Mouse (Mus musculus): Measurements from ENCODE around the gene Olfr1264. TPM values are rescaled to one million over a fixed set of nuclear protein-coding genes. Genes with fewer than 3 reads are reported as not detected.

The Olfr1264 gene
- not detected in 2 replicates for polyA plus RNA-seq (2015; fragmentation: Nextera tagmentation; extraction: Ambion mirVana)

- WGBS = 66% methylated on average over 2 of the region's 2 CpGs
- Histone ChIP-seq H3K9me3 (ENCODE audit: control insufficient read depth, low read length) (no peaks in the 10 kb centered on the region), H3K4me1 (ENCODE audit: control insufficient read depth, insufficient read depth, low read length) (no peaks in the 10 kb centered on the region), H3K4me2 (ENCODE audit: low read depth, low read length) (no peak within 1 kb of the TSS), H3K4me3 (ENCODE audit: low read length) (no peak within 1 kb of the TSS), H3K9ac (ENCODE audit: low read depth, low read length) (no peak within 1 kb of the TSS), H3K36me3 (ENCODE audit: control insufficient read depth, insufficient read depth, low read length) (no peaks in the 10 kb centered on the region), H3K27ac (ENCODE audit: low read length) (no peak within 1 kb of the TSS), H3K27me3 (replicated peaks; ENCODE audit: control insufficient read depth, insufficient read depth, low read length) (no peaks in the 10 kb centered on the region)
- ATAC-seq = no peak
Measured at GRCm38 (mm10) chr2:90025477-90025876, at the start of gene Olfr1264. TSS of gene Olfr1264 (minus strand) at chr2:90025577.

DNA sequence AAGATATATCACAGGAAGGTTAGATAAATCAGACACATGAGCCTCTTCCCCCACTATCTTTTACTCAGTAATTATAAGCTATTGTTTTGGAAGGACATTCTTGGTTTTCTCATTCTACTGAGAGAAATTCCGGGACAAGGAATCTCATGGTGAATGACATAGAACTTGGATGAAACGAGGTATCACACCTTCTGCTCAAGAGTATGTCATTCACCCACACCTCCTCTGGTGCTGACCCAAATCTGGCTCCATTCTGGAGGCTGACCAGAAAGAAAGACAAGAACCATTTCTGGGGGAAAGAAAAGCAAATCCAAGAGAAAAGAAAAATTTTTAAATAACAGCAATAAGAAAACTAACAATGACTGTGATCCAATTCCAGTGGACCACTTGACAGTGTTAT lies 44.7 kb upstream of the Olfr1264 start:
- WGBS = 69% methylated on average over 2 of the region's 2 CpGs
- Histone ChIP-seq H3K27ac (ENCODE audit: low read length) (no peak overlapping the region), H3K4me2 (ENCODE audit: low read depth, low read length) (no peak overlapping the region), H3K36me3 (ENCODE audit: control insufficient read depth, insufficient read depth, low read length) (no peaks in the 10 kb centered on the region), H3K9ac (ENCODE audit: low read depth, low read length) (no peak overlapping the region), H3K27me3 (replicated peaks; ENCODE audit: control insufficient read depth, insufficient read depth, low read length) (no peaks in the 10 kb centered on the region), H3K9me3 (ENCODE audit: control insufficient read depth, low read length) (no peaks in the 10 kb centered on the region), H3K4me1 (ENCODE audit: control insufficient read depth, insufficient read depth, low read length) (no peaks in the 10 kb centered on the region), H3K4me3 (ENCODE audit: low read length) (no peak overlapping the region)
- ATAC-seq = no peak

DNA sequence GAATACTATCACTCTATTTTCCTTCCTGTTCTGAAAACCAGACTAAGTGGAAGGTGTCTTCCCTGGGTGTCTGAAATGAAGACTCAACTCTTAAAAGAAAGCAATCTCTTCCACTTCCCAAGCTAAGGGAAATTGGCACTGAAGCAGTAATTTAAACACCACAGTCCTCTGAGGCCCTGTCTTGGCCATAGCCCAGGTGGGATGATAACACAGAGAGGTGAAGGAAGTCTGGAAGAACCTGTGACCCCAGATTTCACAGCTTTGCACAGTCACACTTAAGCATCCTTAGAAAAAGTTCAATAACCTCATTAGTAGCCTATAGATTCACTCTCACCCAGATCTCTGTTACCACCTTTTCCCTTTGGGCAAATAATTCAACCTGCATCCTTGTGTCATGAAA lies 38.1 kb upstream of the Olfr1264 start, which contains the start of gene Olfr140:
Gene Olfr140, minus strand, starts transcription at position 101 of the 400 bp plus-strand sequence.
- Histone ChIP-seq H3K4me1 (ENCODE audit: control insufficient read depth, insufficient read depth, low read length) (no peaks in the 10 kb centered on the region), H3K4me2 (ENCODE audit: low read depth, low read length) (no peak within 1 kb of the TSS), H3K27ac (ENCODE audit: low read length) (no peak within 1 kb of the TSS), H3K4me3 (ENCODE audit: low read length) (no peak within 1 kb of the TSS), H3K9me3 (ENCODE audit: control insufficient read depth, low read length) (no peaks in the 10 kb centered on the region), H3K9ac (ENCODE audit: low read depth, low read length) (no peak within 1 kb of the TSS), H3K27me3 (replicated peaks; ENCODE audit: control insufficient read depth, insufficient read depth, low read length) (no peaks in the 10 kb centered on the region), H3K36me3 (ENCODE audit: control insufficient read depth, insufficient read depth, low read length) (no peaks in the 10 kb centered on the region)
- ATAC-seq = no peak

DNA sequence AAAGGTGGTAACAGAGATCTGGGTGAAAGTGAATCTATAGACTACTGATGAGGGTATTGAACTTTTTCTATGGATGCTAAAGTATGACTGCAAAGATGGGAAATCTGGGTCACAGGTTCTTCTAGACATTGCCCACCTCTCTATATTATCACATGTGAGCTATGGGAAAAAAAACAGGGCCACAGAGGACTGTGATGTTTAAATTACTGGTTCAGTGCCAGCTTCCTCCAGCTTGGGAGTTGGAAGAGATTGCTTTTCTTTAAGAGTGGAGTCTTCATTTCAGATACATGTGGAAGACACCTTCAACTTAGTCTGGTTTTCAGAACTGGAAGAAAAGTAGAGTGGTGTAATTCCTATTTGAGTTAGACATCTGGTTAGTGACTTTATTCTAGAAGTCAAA lies 9.7 kb upstream of the Olfr1264 start, which contains the start of gene Olfr1265:
Gene Olfr1265, plus strand, starts transcription at position 301 of the 400 bp plus-strand sequence.
- H3K9ac ChIP-seq (ENCODE audit: low read depth, low read length) = no peak within 1 kb of the TSS
- no peaks in the 10 kb centered on the region for H3K4me1 ChIP-seq (ENCODE audit: control insufficient read depth, insufficient read depth, low read length)
- no peak for ATAC-seq
- H3K4me3 ChIP-seq (ENCODE audit: low read length) = no peak within 1 kb of the TSS
- H3K36me3 ChIP-seq (ENCODE audit: control insufficient read depth, insufficient read depth, low read length) = no peaks in the 10 kb centered on the region
- H3K27me3 ChIP-seq (replicated peaks; ENCODE audit: control insufficient read depth, insufficient read depth, low read length) = no peaks in the 10 kb centered on the region
- no peak within 1 kb of the TSS for H3K27ac ChIP-seq (ENCODE audit: low read length)
- H3K4me2 ChIP-seq (ENCODE audit: low read depth, low read length) = no peak within 1 kb of the TSS
- no peaks in the 10 kb centered on the region for H3K9me3 ChIP-seq (ENCODE audit: control insufficient read depth, low read length)

DNA sequence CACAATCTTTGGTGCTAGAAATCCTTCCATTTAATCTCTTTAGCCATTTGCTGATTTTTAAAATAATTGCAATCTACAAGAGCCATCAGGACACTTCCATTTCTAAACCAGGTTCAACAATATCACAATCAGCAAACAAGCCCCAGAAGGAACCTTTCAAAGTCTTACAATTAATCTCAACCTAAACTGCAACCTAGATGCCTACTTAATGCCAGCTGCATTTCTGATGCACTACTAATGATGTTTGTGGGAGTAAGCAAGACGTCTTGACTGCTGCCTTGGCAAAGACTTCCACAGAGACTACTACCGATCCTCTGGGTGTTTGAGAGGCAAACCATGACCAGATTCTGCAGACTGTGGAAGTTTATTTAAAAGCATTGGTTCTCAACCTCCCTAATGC lies 13.5 kb downstream of the Olfr1264 start, which contains the start of gene Olfr1263:
Gene Olfr1263, plus strand, starts transcription at position 301 of the 400 bp plus-strand sequence.
- H3K36me3 ChIP-seq (ENCODE audit: control insufficient read depth, insufficient read depth, low read length) = no peaks in the 10 kb centered on the region
- no peak within 1 kb of the TSS for H3K27ac ChIP-seq (ENCODE audit: low read length)
- H3K9me3 ChIP-seq (ENCODE audit: control insufficient read depth, low read length) = no peaks in the 10 kb centered on the region
- H3K4me1 ChIP-seq (ENCODE audit: control insufficient read depth, insufficient read depth, low read length) = no peaks in the 10 kb centered on the region
- WGBS = 82% methylated on average over 2 of the region's 2 CpGs
- H3K27me3 ChIP-seq (replicated peaks; ENCODE audit: control insufficient read depth, insufficient read depth, low read length) = no peaks in the 10 kb centered on the region
- ATAC-seq = no peak
- H3K9ac ChIP-seq (ENCODE audit: low read depth, low read length) = no peak within 1 kb of the TSS
- no peak within 1 kb of the TSS for H3K4me3 ChIP-seq (ENCODE audit: low read length)
- no peak within 1 kb of the TSS for H3K4me2 ChIP-seq (ENCODE audit: low read depth, low read length)

DNA sequence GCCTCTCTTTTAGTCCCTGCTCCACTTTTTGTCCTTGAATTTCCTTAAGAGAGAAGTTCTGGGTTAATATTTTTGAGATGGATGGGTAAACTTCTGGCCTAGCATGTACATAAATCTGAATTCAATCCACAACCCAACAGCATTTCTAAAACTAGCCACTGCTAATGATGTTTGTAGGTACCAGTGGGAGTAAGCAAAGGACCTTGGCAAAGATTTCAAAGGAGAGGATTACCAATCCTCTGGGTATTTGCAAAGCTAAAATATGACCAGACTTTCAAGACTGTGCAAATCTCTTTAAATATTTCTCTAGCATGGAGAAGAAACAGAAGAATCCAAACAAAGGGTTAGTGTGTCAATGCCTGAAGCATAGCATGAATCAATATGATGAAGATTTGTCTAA lies 25.5 kb downstream of the Olfr1264 start, which contains the start of gene Olfr1262:
Gene Olfr1262, plus strand, starts transcription at position 301 of the 400 bp plus-strand sequence.
- no peaks in the 10 kb centered on the region for H3K27me3 ChIP-seq (replicated peaks; ENCODE audit: control insufficient read depth, insufficient read depth, low read length)
- no peaks in the 10 kb centered on the region for H3K36me3 ChIP-seq (ENCODE audit: control insufficient read depth, insufficient read depth, low read length)
- no peak within 1 kb of the TSS for H3K27ac ChIP-seq (ENCODE audit: low read length)
- no peak within 1 kb of the TSS for H3K9ac ChIP-seq (ENCODE audit: low read depth, low read length)
- H3K4me2 ChIP-seq (ENCODE audit: low read depth, low read length) = no peak within 1 kb of the TSS
- no peaks in the 10 kb centered on the region for H3K9me3 ChIP-seq (ENCODE audit: control insufficient read depth, low read length)
- ATAC-seq = no peak
- H3K4me3 ChIP-seq (ENCODE audit: low read length) = no peak within 1 kb of the TSS
- no peaks in the 10 kb centered on the region for H3K4me1 ChIP-seq (ENCODE audit: control insufficient read depth, insufficient read depth, low read length)

- Histone ChIP-seq H3K36me3 (ENCODE audit: control insufficient read depth, insufficient read depth, low read length) (no peaks in the 10 kb centered on the region), H3K4me2 (ENCODE audit: low read depth, low read length) (no peak within 1 kb of the TSS), H3K27ac (ENCODE audit: low read length) (no peak within 1 kb of the TSS), H3K4me1 (ENCODE audit: control insufficient read depth, insufficient read depth, low read length) (no peaks in the 10 kb centered on the region), H3K4me3 (ENCODE audit: low read length) (no peak within 1 kb of the TSS), H3K27me3 (replicated peaks; ENCODE audit: control insufficient read depth, insufficient read depth, low read length) (no peaks in the 10 kb centered on the region), H3K9ac (ENCODE audit: low read depth, low read length) (no peak within 1 kb of the TSS), H3K9me3 (ENCODE audit: control insufficient read depth, low read length) (no peaks in the 10 kb centered on the region)
- ATAC-seq = no peak
Measured at GRCm38 (mm10) chr2:89990921-89991320, 34.5 kb downstream of the Olfr1264 start, which contains the start of gene Olfr1261. TSS of gene Olfr1261 (plus strand) at chr2:89991221.

DNA sequence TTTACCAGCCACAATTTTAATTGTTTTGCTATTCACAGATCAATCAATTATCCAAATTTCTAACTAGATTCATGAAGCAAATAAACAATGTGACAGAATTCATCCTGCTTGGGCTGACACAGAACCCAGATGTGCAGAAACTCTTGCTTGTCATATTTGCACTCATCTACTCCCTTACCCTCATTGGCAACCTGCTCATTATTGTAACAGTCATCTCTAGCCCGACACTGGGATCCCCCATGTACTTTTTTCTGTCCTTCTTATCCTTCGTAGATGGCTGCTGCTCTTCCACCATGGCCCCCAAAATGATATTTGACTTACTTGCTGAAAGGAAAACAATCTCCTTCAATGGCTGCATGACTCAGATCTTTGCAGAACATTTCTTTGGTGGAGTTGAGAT lies 47.7 kb downstream of the Olfr1264 start:
- Histone ChIP-seq H3K27ac (ENCODE audit: low read length) (no peak overlapping the region), H3K9me3 (ENCODE audit: control insufficient read depth, low read length) (no peaks in the 10 kb centered on the region), H3K4me3 (ENCODE audit: low read length) (no peak overlapping the region), H3K36me3 (ENCODE audit: control insufficient read depth, insufficient read depth, low read length) (no peaks in the 10 kb centered on the region), H3K9ac (ENCODE audit: low read depth, low read length) (no peak overlapping the region), H3K27me3 (replicated peaks; ENCODE audit: control insufficient read depth, insufficient read depth, low read length) (no peaks in the 10 kb centered on the region), H3K4me2 (ENCODE audit: low read depth, low read length) (no peak overlapping the region), H3K4me1 (ENCODE audit: control insufficient read depth, insufficient read depth, low read length) (no peaks in the 10 kb centered on the region)
- WGBS = 82% methylated on average over 2 of the region's 2 CpGs
- no peak for ATAC-seq

DNA sequence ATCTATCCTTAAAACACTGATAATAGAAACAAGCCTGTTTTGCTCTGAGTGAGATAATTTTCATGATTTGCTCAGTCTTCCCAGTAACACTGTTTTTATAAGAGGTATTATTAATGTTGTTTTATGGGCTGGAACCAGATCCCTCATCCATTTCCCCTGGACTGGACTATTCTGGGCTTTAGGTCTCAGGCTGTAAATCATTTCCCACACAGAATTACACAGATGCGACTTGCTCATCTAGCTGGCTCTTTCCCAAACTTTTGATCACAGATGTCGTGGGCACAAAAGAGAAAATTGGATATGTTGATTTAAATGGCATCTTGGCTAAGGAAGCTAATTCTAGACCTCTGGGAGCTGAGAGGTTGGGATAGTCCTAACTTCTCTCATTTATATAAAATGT lies 51.2 kb downstream of the Olfr1264 start, which contains the start of gene Olfr1260:
Gene Olfr1260, plus strand, starts transcription at position 157 of the 400 bp plus-strand sequence.
- WGBS = 49% methylated on average over 2 of the region's 2 CpGs
- H3K4me2 ChIP-seq (ENCODE audit: low read depth, low read length) = no peak within 1 kb of the TSS
- no peaks in the 10 kb centered on the region for H3K36me3 ChIP-seq (ENCODE audit: control insufficient read depth, insufficient read depth, low read length)
- H3K27ac ChIP-seq (ENCODE audit: low read length) = no peak within 1 kb of the TSS
- no peaks in the 10 kb centered on the region for H3K9me3 ChIP-seq (ENCODE audit: control insufficient read depth, low read length)
- H3K4me3 ChIP-seq (ENCODE audit: low read length) = no peak within 1 kb of the TSS
- H3K9ac ChIP-seq (ENCODE audit: low read depth, low read length) = no peak within 1 kb of the TSS
- no peaks in the 10 kb centered on the region for H3K4me1 ChIP-seq (ENCODE audit: control insufficient read depth, insufficient read depth, low read length)
- no peaks in the 10 kb centered on the region for H3K27me3 ChIP-seq (replicated peaks; ENCODE audit: control insufficient read depth, insufficient read depth, low read length)
- no peak for ATAC-seq

Measured in intestine, embryonic 16.5 days (tissue).